Mouse (Mus musculus) retina, postnatal 1 day (tissue): ENCODE measurements at regions not wholly inside any gene's neighbourhood (a gene's known extent, or its start where the extent isn't known, plus 50 kb on each side); places are given as distances from the start of the nearest gene placed in this dataset.
"Not testable (repeated sequence)": the region's sequence is repeated elsewhere in the genome, so short reads cannot be mapped to it uniquely, and the experiment has no call there.

Experiments used
- DNase-seq: peaks from one replicate; pipeline ENCODE4 v3.0.0-alpha.2; 2012

GRCm38 (mm10) chr10:99320797-99321196 is 57.8 kb downstream of the Dusp6 start:
- peak; percentile 20 for DNase-seq

DNA sequence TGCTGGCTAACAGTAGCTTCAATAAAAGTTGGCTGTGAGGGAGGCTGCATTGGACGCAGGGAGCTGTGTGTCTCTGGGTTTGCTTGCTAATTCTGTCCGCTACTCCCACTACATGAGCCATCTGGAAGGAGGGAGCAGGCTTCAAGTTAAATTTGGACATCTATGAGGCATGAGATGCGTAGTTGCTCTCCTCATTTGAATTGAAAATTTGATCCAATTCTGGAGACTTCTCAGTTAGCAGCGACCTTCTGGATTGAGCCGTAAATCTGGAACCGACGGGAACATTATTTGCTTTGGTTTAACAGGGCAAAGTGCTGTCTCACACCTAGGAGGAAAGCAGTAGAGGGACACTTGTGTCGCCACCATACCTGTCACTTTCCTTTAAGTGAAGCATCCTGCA is 60.3 kb downstream of the Dusp6 start:
- no peak for DNase-seq

DNA sequence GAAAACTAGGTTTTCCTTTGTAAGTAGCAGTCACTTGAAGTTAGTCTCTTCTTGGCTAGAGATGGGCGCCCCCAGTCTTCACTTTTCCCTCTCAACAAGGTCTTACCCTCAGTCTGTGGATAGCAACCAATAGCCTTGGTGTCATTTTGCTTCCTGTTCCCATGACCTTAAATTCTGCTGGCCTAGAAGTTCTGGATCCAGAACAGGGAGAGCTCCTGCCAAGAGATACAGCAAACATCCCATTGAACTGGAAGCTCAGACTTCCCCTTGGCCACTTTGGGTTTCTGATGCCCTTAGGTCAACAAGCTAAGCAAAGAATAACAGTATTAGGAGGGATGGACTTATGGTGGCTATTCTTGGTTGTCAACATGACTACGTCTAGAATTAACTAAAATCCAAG is 64.5 kb downstream of the Dusp6 start:
- no peak for DNase-seq

DNA sequence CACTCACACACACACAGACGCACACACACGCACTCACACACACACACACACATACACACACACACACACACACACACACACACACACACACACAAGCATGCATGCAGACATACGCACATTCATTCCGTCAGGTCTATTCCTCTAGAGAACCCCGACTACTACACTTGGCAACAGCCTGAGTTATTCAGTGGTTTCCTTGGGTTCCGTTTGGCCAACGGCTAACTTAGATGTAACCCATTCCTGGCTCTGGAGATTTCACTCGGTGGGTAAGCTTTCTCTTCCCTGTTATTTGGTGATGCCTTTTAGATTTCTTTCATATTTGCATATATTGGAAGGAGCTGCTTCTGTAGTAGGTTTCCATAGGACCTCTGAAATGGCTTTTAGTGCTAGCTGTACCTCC is 65.5 kb downstream of the Dusp6 start:
- DNase-seq = no peak

- no peak for DNase-seq
Observed at GRCm38 (mm10) chr10:99329469-99329868, 66.4 kb downstream of the Dusp6 start.

- DNase-seq = peak; percentile 36
Observed at GRCm38 (mm10) chr10:99330519-99330918, 67.5 kb downstream of the Dusp6 start.

DNA sequence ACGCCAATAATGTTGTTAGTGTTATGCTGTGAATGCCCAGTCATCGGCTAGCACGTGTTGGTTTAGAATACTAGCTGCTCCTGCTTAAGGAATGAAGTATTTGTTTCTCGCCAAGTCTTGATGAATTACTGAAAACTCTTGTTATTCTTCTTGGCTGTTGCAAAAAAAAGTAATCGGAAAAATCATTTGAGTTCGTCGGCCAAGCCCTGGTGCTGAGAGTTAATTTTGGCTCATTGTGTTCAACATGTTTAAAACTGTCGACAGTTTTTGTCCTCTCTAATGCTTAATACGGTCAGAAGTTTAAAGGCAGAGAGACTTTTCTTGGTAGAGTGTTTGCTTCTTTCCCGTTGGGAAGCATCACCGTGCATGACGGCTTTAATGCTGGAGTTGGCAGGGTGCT is 68.8 kb downstream of the Dusp6 start:
- DNase-seq = no peak

- no peak for DNase-seq
Observed at GRCm38 (mm10) chr10:99333831-99334230, 70.8 kb downstream of the Dusp6 start.

DNA sequence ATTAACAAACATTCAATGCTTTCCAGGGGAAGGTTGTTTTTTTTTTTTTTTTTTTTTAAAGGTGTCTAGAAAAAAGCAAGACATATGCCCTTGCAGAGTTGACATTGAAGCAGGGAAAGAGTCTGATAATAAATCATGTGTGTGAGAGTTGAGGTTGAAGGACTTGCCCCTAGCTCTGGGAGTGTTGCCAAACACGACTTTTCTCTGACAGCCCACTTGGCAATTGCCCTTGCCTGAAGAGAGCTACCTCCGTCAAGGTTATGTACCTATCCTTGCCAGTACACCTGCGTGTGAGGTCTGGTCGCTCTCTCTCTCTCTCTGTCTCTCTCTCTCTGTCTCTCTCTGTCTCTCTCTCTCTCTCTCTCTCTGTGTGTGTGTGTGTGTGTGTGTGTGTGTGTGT is 73.1 kb downstream of the Dusp6 start:
- DNase-seq = no peak

DNA sequence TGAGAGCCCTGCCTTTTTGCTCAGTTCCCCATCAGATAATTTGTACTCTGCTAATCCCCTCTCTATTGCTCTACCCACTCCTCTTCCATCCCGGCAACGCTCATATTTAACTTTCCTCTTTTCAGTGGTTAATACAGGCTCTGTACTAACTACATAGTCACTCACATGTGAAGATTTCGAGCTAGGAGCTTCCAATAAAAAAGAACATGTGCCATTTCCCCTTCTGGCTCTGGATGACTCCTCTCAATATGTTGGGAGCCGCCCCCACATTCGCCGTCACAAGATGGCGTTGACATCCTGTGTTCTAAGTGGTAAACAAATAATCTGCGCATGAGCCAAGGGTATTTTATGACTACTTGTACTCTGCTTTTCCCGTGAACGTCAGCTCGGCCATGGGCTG is 75.8 kb downstream of the Dusp6 start:
- not testable (repeated sequence) for DNase-seq

GRCm38 (mm10) chr10:99339291-99339912 is 76.4 kb downstream of the Dusp6 start:
- not testable (repeated sequence) for DNase-seq

DNA sequence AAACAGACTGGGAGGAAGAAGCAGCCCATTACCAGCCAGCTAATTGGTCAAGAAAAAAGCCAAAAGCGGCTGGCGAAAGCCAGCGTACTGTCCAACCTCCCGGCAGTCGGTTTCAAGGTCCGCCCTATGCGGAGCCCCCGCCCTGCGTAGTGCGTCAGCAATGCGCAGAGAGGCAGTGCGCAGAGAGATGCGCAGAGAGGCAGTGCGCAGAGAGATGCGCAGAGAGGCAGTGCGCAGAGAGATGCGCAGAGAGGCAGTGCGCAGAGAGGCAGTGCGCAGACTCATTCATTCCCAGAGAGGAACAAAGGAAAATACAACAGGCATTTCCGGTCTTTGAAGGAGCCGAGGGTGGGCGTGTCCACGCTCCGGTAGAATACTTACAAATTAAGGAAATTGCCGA is 77.0 kb downstream of the Dusp6 start:
- not testable (repeated sequence) for DNase-seq

DNA sequence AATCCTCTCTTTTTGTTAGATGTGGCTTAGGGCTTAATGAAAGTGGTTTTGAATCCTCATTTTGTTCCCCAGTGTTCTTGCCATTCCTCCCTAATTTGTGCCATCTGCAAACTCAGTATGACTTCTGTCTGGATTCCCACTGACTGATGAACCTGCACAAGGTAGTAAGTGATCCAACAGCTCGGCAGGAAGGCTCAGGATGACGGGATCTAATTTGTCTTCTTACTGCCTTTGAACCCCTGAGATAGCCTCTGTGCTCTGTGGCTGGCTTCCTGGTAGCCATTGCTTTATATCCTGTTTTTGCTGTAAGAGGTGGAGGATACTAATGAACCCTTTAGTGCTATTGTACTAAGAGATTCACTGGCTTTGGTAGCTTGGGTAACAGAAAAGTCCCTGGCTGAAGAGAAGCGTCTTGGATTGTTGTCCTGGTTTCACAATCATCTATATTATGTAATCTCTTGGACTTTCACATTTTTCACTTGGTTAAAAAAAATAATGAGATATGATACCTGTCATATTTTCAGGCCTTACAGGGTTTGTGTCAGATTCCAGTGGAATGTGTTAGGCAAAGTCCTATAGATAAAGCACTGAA is 86.2 kb downstream of the Dusp6 start:
- DNase-seq = no peak

DNA sequence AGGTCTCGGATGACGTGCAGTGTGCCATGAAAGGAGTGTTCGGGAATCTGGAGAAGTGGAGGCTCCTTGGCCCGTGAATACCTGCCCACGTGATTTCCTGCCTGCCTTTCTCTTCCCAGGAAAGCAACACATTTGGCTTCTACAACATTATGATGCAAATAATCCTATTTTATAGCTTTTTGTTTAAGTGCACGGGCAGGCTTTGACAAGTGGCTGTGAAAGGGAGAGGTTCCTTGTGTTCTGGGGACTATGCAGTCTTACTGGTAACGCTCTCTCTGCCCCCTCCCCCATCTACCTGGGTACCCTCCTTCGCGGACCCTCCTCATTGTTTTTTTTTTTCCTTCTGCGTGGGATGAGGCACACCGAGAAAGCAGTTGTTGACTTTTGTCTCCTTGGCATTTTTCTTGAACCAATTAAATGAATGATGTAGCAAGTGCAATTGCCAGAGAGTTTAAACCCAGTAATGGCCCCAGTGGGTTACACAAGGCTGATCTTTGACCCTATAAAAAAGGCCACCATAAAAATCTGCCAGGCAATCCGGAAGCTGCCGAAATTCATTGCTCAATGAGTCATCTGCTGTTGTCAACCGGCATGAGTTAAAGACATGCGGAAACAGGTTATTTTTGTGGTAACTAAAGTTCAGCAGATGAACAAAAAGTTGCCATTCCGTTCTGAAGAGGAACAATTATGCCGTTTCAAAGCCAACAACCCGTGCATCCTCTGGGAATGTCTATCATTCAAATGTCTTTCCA is 90.7 kb downstream of the Dusp6 start:
- no peak for DNase-seq

DNA sequence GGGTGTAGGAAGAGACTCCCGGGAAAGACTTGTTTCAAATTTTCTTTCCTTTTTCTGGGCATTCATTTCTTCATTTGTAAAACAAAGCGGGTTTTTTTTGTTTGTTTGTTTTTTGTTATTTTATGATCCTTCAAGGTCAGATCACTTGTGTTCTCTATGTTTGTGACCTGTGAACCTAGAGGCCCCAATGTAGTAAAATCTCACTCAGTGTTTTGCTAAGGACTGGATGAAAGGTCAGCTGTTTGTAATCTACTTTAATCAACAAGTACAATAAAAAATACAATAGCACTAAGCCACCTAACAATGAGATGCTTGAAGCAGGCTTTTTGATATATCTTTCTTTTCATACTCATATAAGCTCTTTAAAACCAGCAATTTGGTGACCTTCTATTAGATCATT is 91.3 kb downstream of the Dusp6 start:
- DNase-seq = no peak

GRCm38 (mm10) chr10:99355303-99355702 is 92.3 kb downstream of the Dusp6 start:
- DNase-seq = no peak

DNA sequence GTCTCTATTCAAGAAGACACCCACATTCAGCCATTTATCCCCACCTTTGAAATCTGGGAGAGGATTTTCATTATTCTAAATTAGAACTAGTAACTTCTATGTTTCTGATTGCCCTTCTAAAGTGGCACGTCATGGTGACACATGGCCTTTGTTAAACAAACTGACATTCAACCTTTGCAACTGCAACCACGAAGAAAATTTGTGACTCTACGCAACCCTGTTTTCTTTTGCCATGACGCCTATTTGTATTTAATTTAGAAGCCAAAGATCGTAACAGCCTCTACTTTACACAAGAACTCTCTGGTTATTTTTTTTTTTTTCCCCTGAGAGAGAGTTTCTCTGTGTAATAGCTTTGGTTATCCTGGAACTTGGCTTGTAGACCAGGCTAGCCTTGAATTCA is 93.2 kb downstream of the Dusp6 start:
- DNase-seq = no peak

DNA sequence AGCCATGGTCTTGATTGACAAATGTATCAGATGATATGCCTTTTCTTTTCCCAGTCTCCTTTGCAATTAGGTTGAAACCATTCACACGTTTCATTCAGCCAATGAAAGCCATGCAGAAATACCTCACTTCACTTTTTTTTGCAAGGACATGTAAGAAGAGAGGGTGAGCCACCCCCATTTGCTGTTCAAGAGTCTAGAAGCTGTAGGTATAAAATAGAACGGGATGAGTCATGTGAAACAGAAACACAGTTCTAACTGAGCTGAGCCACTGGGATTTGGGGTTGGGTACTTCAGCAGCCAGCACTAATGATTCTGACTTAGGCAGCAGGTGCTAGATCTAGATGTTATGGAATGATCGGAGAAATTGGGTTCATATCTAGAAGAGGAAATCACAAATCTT is 93.9 kb downstream of the Dusp6 start:
- no peak for DNase-seq

DNA sequence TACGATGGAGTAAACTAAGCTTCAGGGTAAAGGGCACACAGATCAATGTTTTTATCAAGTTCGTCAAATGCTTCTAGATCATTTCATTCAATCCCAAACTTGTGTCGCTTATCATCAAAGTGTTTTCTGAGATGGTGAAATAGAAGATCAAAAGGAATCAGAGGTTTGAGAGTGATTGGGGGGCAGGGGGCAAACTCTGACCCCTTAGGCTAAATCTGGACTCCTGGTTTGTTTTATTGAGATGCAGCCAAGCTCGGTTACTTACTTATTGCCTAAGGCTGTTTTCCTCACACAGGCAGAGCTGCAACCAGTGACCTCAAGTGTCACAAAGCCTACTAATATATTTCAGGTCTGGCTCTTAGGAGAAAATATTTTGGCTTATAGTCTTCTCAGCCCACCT is 94.3 kb downstream of the Dusp6 start:
- no peak for DNase-seq

DNA sequence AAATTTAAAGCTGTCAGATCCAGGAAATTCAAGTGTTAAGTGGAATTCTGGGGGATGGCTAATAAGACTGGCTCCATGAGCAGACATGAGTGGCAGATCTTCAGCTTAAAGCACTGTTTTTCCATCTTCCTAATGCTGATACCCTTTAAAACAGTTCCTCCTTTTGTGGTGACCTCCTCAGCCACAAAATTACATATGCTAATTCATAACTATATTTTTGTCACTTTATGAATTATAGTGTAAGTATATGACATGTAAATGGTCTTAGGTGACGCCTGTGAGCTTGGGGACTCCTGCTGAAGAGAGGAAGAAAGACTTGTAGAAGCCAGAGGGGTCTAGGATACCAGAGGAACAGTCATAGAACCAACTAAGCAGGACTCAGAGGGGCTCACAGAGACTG is 95.2 kb downstream of the Dusp6 start:
- DNase-seq = no peak

- DNase-seq = peak; percentile 63
Observed at GRCm38 (mm10) chr10:99359439-99359866, 96.4 kb downstream of the Dusp6 start.

GRCm38 (mm10) chr10:99360601-99361000 is 97.6 kb downstream of the Dusp6 start:
- DNase-seq = not testable (repeated sequence)

DNA sequence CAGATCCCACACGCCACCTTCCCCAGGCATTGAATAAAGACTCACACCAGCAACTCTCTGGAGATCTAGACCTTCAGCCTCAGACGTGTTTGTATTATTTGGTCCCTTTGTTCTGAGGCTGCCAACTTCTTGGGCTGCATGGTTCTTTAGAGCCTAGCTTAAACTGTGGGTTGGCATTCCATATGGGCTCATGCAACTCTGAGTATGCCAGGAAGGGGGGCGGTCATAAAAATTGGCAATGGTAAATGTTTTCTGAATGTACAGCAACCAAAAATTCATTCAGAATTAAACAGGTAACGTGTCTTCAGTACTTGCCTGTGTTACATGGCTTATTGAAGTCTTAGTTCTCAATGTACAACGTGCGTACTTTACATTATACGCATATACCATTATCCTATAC is 103.1 kb downstream of the Dusp6 start:
- DNase-seq = no peak

GRCm38 (mm10) chr10:99367757-99368156 is 104.7 kb downstream of the Dusp6 start:
- DNase-seq = no peak
